Mouse (Mus musculus): Measurements from ENCODE around the gene Chst13. TPM values are rescaled to one million over a fixed set of nuclear protein-coding genes. Genes with fewer than 3 reads are reported as not detected.

Gene Chst13
- not detected in 2 replicates for polyA plus RNA-seq (2021; fragmentation: Nextera tagmentation)
- long read RNA-seq, experiment 1, result 0 reads
- long read RNA-seq, experiment 2, result 0 reads

GRCm38 (mm10) chr6:90324991-90325390 is at the start of gene Chst13:
Chst13 (minus strand) TSS chr6:90325185.

GRCm38 (mm10) chr6:90368976-90369724 is 44.2 kb upstream of the Chst13 start, which contains the start of gene Zxdc:
Zxdc (plus strand) TSS chr6:90369492.

GRCm38 (mm10) chr6:90332561-90333425 is 7.8 kb upstream of the Chst13 start, which contains the start of gene Uroc1:
Uroc1 (plus strand) TSS chr6:90333284.

GRCm38 (mm10) chr6:90300919-90301318 is 24.1 kb downstream of the Chst13 start, which contains the start of gene BC048671:
BC048671 (plus strand) TSS chr6:90301219.

Other genes with a start within 250 kb of the Chst13 start
- gene Vmn1r49, start 246.7 kb downstream of the Chst13 start, polyA plus RNA-seq (2021; fragmentation: Nextera tagmentation), result not detected in 2 replicates
- not detected in 2 replicates for gene Vmn1r50, start 223.8 kb downstream of the Chst13 start, polyA plus RNA-seq (2021; fragmentation: Nextera tagmentation)
- gene Vmn1r51, start 202.6 kb downstream of the Chst13 start, polyA plus RNA-seq (2021; fragmentation: Nextera tagmentation), result not detected in 2 replicates
- not detected in 2 replicates for gene Vmn1r52, start 150.4 kb downstream of the Chst13 start, polyA plus RNA-seq (2021; fragmentation: Nextera tagmentation)
- gene V1ra8, start 122.4 kb downstream of the Chst13 start, polyA plus RNA-seq (2021; fragmentation: Nextera tagmentation), result not detected in 2 replicates
- gene Vmn1r53, start 100.7 kb downstream of the Chst13 start, polyA plus RNA-seq (2021; fragmentation: Nextera tagmentation), result not detected in 2 replicates
- not detected in 2 replicates for gene Vmn1r54, start 78.9 kb downstream of the Chst13 start, polyA plus RNA-seq (2021; fragmentation: Nextera tagmentation)
- not detected in 2 replicates for gene BC048671, start 24.0 kb downstream of the Chst13 start, polyA plus RNA-seq (2021; fragmentation: Nextera tagmentation)
- gene Uroc1, start 8.1 kb upstream of the Chst13 start, polyA plus RNA-seq (2021; fragmentation: Nextera tagmentation), result not detected in 2 replicates
- gene Zxdc, start 44.3 kb upstream of the Chst13 start, polyA plus RNA-seq (2021; fragmentation: Nextera tagmentation), result 2.7 and 3.2 TPM in 2 replicates
- 4.8 and 5.3 TPM in 2 replicates for gene Cfap100, start 103.6 kb upstream of the Chst13 start, polyA plus RNA-seq (2021; fragmentation: Nextera tagmentation)
- gene Klf15, start 137.4 kb upstream of the Chst13 start, polyA plus RNA-seq (2021; fragmentation: Nextera tagmentation), result 16.7 and 19.4 TPM in 2 replicates
- 30.6 and 39.3 TPM in 2 replicates for gene Aldh1l1, start 161.2 kb upstream of the Chst13 start, polyA plus RNA-seq (2021; fragmentation: Nextera tagmentation)

Data from layer of hippocampus, adult 6 months (tissue).